Mouse (Mus musculus): ENCODE results near the gene Pdia6.

The Pdia6 gene

GRCm38 (mm10) chr12:17265971-17266672 lies at the start of gene Pdia6:
TSS of gene Pdia6 (plus strand) at chr12:17266545.
- DNase-seq (ENCODE audit: low read depth, low spot score), result peak; percentile 96

- no peak for DNase-seq (ENCODE audit: low read depth, low spot score)
These were observed 48.0 kb upstream of the Pdia6 start for GRCm38 (mm10) chr12:17218390-17218789.

- DNase-seq (ENCODE audit: low read depth, low spot score), result no peak
These were observed 47.2 kb upstream of the Pdia6 start for GRCm38 (mm10) chr12:17219107-17219506.

GRCm38 (mm10) chr12:17220631-17221030 lies 45.7 kb upstream of the Pdia6 start:
- no peak for DNase-seq (ENCODE audit: low read depth, low spot score)

GRCm38 (mm10) chr12:17221891-17222428 lies 44.4 kb upstream of the Pdia6 start:
- DNase-seq (ENCODE audit: low read depth, low spot score), result no peak

GRCm38 (mm10) chr12:17223050-17223449 lies 43.3 kb upstream of the Pdia6 start:
- DNase-seq (ENCODE audit: low read depth, low spot score), result peak; percentile 28

- DNase-seq (ENCODE audit: low read depth, low spot score), result no peak
These were observed 41.3 kb upstream of the Pdia6 start for GRCm38 (mm10) chr12:17225012-17225411.

GRCm38 (mm10) chr12:17227903-17228302 lies 38.4 kb upstream of the Pdia6 start:
- DNase-seq (ENCODE audit: low read depth, low spot score), result no peak

- DNase-seq (ENCODE audit: low read depth, low spot score), result no peak
These were observed 35.8 kb upstream of the Pdia6 start for GRCm38 (mm10) chr12:17230581-17230980.

GRCm38 (mm10) chr12:17231513-17231912 lies 34.8 kb upstream of the Pdia6 start:
- no peak for DNase-seq (ENCODE audit: low read depth, low spot score)

- no peak for DNase-seq (ENCODE audit: low read depth, low spot score)
These were observed 30.6 kb upstream of the Pdia6 start for GRCm38 (mm10) chr12:17235535-17236313.

GRCm38 (mm10) chr12:17238588-17239427 lies 27.5 kb upstream of the Pdia6 start:
- peak; percentile 63 for DNase-seq (ENCODE audit: low read depth, low spot score)

GRCm38 (mm10) chr12:17239428-17239688 lies 27.0 kb upstream of the Pdia6 start:
- DNase-seq (ENCODE audit: low read depth, low spot score), result no peak

GRCm38 (mm10) chr12:17241016-17241415 lies 25.3 kb upstream of the Pdia6 start:
- DNase-seq (ENCODE audit: low read depth, low spot score), result no peak

- DNase-seq (ENCODE audit: low read depth, low spot score), result no peak
These were observed 24.7 kb upstream of the Pdia6 start for GRCm38 (mm10) chr12:17241614-17242013.

- DNase-seq (ENCODE audit: low read depth, low spot score), result no peak
These were observed 24.3 kb upstream of the Pdia6 start for GRCm38 (mm10) chr12:17242041-17242440.

GRCm38 (mm10) chr12:17250962-17251361 lies 15.4 kb upstream of the Pdia6 start:
- no peak for DNase-seq (ENCODE audit: low read depth, low spot score)

- peak; percentile 79 for DNase-seq (ENCODE audit: low read depth, low spot score)
These were observed 13.3 kb upstream of the Pdia6 start for GRCm38 (mm10) chr12:17253069-17253468.

- DNase-seq (ENCODE audit: low read depth, low spot score), result peak; percentile 16
These were observed 10.7 kb upstream of the Pdia6 start for GRCm38 (mm10) chr12:17255602-17256001.

- peak; percentile 78 for DNase-seq (ENCODE audit: low read depth, low spot score)
These were observed 9.4 kb upstream of the Pdia6 start for GRCm38 (mm10) chr12:17256905-17257304.

GRCm38 (mm10) chr12:17258431-17258830 lies 7.9 kb upstream of the Pdia6 start:
- no peak for DNase-seq (ENCODE audit: low read depth, low spot score)

GRCm38 (mm10) chr12:17261005-17261404 lies 5.3 kb upstream of the Pdia6 start:
- DNase-seq (ENCODE audit: low read depth, low spot score), result no peak
